Mouse (Mus musculus) liver, postnatal 0 days (tissue): ENCODE data around the gene Shisa9.

Experiments
- CTCF ChIP-seq: sonication (generic); IDR thresholded peaks from 2 replicates; pipeline ENCODE4 v1.5.1; 2016; ENCODE audit warnings: antibody characterized with exemption, low read depth
- EP300 ChIP-seq: IDR thresholded peaks from 2 replicates; pipeline ENCODE4 v1.6.1; 2016; ENCODE audit warnings: antibody characterized with exemption, low read depth, mild to moderate bottlenecking

GRCm38 (mm10) chr16:12214018-12214417 lies 230.1 kb downstream of the Shisa9 start:
- no peak for TF ChIP-seq CTCF
- TF ChIP-seq EP300, result no peak
